Mouse (Mus musculus) CH12.LX (cell line): ENCODE measurements around the gene Triobp. TPM values are rescaled to one million over a fixed set of nuclear protein-coding genes. Genes with fewer than 3 reads are reported as not detected.

Experiments
- DNase-seq: peaks from one replicate; pipeline ENCODE4 v3.0.0-alpha.2; 2013; ENCODE audit errors: extremely low read depth
- H3K27ac ChIP-seq: 2 replicates; pipeline ENCODE4 v1.5.1; 2012; ENCODE audit warnings: low read depth, mild to moderate bottlenecking, control low read depth, moderate library complexity; ENCODE audit not compliant: insufficient read depth
- H3K27me3 ChIP-seq: replicated peaks from 2 replicates; pipeline ENCODE3; 2012; ENCODE audit warnings: inconsistent platforms
- H3K36me3 ChIP-seq, 2 experiments: replicated peaks in 1 of 2; 2 replicates each; pipeline versions ENCODE3 to v1.6.1; 2012; ENCODE audit warnings: inconsistent platforms in 1 of 2, low read length in 1 of 2, mild to moderate bottlenecking in 1 of 2, mixed read lengths in 1 of 2, moderate library complexity in 1 of 2; ENCODE audit not compliant: control insufficient read depth in 1 of 2, insufficient read depth in 1 of 2
- H3K4me1 ChIP-seq, 2 experiments: 2 replicates each; pipeline ENCODE4 v1.6.1; 2012; ENCODE audit warnings: inconsistent platforms in 1 of 2, moderate library complexity in 1 of 2; ENCODE audit not compliant: insufficient read depth in 2 of 2, control insufficient read depth in 1 of 2
- H3K4me2 ChIP-seq: 2 replicates; pipeline ENCODE4 v1.6.1; 2012; ENCODE audit warnings: low read depth, mild to moderate bottlenecking, control low read depth; ENCODE audit not compliant: poor library complexity, insufficient read depth, severe bottlenecking
- H3K4me3 ChIP-seq, 3 experiments: fragments of 150-350 bp in 1 of 3; sonication (generic) in 1 of 3; replicated peaks in 1 of 3; 2 replicates each; pipeline versions ENCODE3 to v1.5.1; 2011 to 2012; ENCODE audit warnings: low read depth in 2 of 3, low read length in 2 of 3, mild to moderate bottlenecking in 2 of 3, moderate library complexity in 2 of 3, control low read depth in 1 of 3, improper control_type of control experiment in 1 of 3, inconsistent platforms in 1 of 3, mixed read lengths in 1 of 3; ENCODE audit not compliant: poor library complexity in 1 of 3
- H3K79me2 ChIP-seq: replicated peaks from 2 replicates; pipeline ENCODE4 v1.6.1; 2012; ENCODE audit warnings: mild to moderate bottlenecking, moderate library complexity; ENCODE audit not compliant: control insufficient read depth, poor library complexity, insufficient read depth, severe bottlenecking; ENCODE audit errors: extremely low read depth
- H3K9ac ChIP-seq: 2 replicates; pipeline ENCODE4 v1.6.1; 2012; ENCODE audit warnings: low read depth, mild to moderate bottlenecking, control low read depth, moderate library complexity; ENCODE audit not compliant: insufficient read depth
- H3K9me3 ChIP-seq: replicated peaks from 2 replicates; pipeline ENCODE3; 2012; ENCODE audit warnings: low read length, inconsistent platforms, mixed read lengths
- CHD2 ChIP-seq: IDR thresholded peaks from 2 replicates; pipeline ENCODE4 v1.6.1; 2011; ENCODE audit warnings: low read length, improper control_type of control experiment
- CTCF ChIP-seq, 2 experiments: IDR thresholded peaks in 1 of 2; conservative IDR thresholded peaks in 1 of 2; 2 replicates each; pipeline ENCODE4 v1.5.1; 2011 to 2012; ENCODE audit warnings: low read depth in 2 of 2, low read length in 2 of 2, improper control_type of control experiment in 1 of 2, inconsistent platforms in 1 of 2, mild to moderate bottlenecking in 1 of 2, moderate library complexity in 1 of 2
- ELF1 ChIP-seq: IDR thresholded peaks from 2 replicates; pipeline ENCODE4 v1.6.1; 2014; ENCODE audit warnings: low read depth, mild to moderate bottlenecking, inconsistent platforms, low read length, improper control_type of control experiment
- EP300 ChIP-seq: IDR thresholded peaks from 2 replicates; pipeline ENCODE4 v1.6.1; 2011; ENCODE audit warnings: low read length, improper control_type of control experiment
- ETS1 ChIP-seq: conservative IDR thresholded peaks from 2 replicates; pipeline ENCODE4 v1.6.1; 2012; ENCODE audit warnings: low read depth, mild to moderate bottlenecking, inconsistent platforms, low read length, improper control_type of control experiment, moderate library complexity
- GABPA ChIP-seq: IDR thresholded peaks from 2 replicates; pipeline ENCODE4 v1.6.1; 2012; ENCODE audit warnings: low read depth, low read length, improper control_type of control experiment, inconsistent platforms; ENCODE audit not compliant: insufficient replicate concordance
- IRF4 ChIP-seq: IDR thresholded peaks from 2 replicates; pipeline ENCODE4 v1.6.1; 2014; ENCODE audit warnings: low read depth, mild to moderate bottlenecking, inconsistent platforms, low read length, improper control_type of control experiment
- JUND ChIP-seq: conservative IDR thresholded peaks from 2 replicates; pipeline ENCODE4 v1.6.1; 2011; ENCODE audit warnings: low read depth, low read length, improper control_type of control experiment
- KAT2A ChIP-seq: IDR thresholded peaks from 2 replicates; pipeline ENCODE4 v1.6.1; 2012; ENCODE audit warnings: low read length, improper control_type of control experiment, inconsistent platforms; ENCODE audit not compliant: insufficient replicate concordance
- MAZ ChIP-seq: IDR thresholded peaks from 2 replicates; pipeline ENCODE4 v1.6.1; 2012; ENCODE audit warnings: low read depth, mild to moderate bottlenecking, inconsistent platforms, low read length, improper control_type of control experiment, moderate library complexity
- MEF2A ChIP-seq: IDR thresholded peaks from 2 replicates; pipeline ENCODE4 v1.6.1; 2014; ENCODE audit warnings: low read depth, mild to moderate bottlenecking, inconsistent platforms, low read length, improper control_type of control experiment, borderline replicate concordance
- MYC ChIP-seq: IDR thresholded peaks from 2 replicates; pipeline ENCODE4 v1.6.1; 2011; ENCODE audit warnings: low read depth, mild to moderate bottlenecking, improper control_type of control experiment, low read length
- NELFE ChIP-seq: IDR thresholded peaks from 2 replicates; pipeline ENCODE4 v1.6.1; 2011; ENCODE audit warnings: low read depth, low read length, improper control_type of control experiment
- NRF1 ChIP-seq: IDR thresholded peaks from 2 replicates; pipeline ENCODE4 v1.6.1; 2014; ENCODE audit warnings: low read depth, mild to moderate bottlenecking, inconsistent platforms, low read length, improper control_type of control experiment, moderate library complexity
- POLR2A ChIP-seq: IDR thresholded peaks from 2 replicates; pipeline ENCODE4 v1.6.1; 2011; ENCODE audit warnings: low read depth, mild to moderate bottlenecking, improper control_type of control experiment, low read length
- POLR2AphosphoS2 ChIP-seq: IDR thresholded peaks from 2 replicates; pipeline ENCODE4 v1.6.1; 2011; ENCODE audit warnings: low read depth, low read length, improper control_type of control experiment
- RCOR1 ChIP-seq: conservative IDR thresholded peaks from 2 replicates; pipeline ENCODE4 v1.6.1; 2012; ENCODE audit warnings: low read depth, mild to moderate bottlenecking, inconsistent platforms, low read length, improper control_type of control experiment
- TBP ChIP-seq: conservative IDR thresholded peaks from 2 replicates; pipeline ENCODE4 v1.6.1; 2011; ENCODE audit warnings: low read depth, low read length, improper control_type of control experiment
- USF2 ChIP-seq: conservative IDR thresholded peaks from 2 replicates; pipeline ENCODE4 v1.6.1; 2011; ENCODE audit warnings: low read depth, low read length, improper control_type of control experiment
- ZC3H11A ChIP-seq: IDR thresholded peaks from 2 replicates; pipeline ENCODE4 v1.6.1; 2012; ENCODE audit warnings: low read depth, mild to moderate bottlenecking, inconsistent platforms, low read length, improper control_type of control experiment
- ZKSCAN1 ChIP-seq: IDR thresholded peaks from 2 replicates; pipeline ENCODE4 v1.6.1; 2012; ENCODE audit warnings: low read depth, inconsistent platforms, low read length, improper control_type of control experiment, borderline replicate concordance
- ZMIZ1 ChIP-seq: IDR thresholded peaks from 2 replicates; pipeline ENCODE4 v1.6.1; 2012; ENCODE audit warnings: low read depth, mild to moderate bottlenecking, inconsistent platforms, low read length, improper control_type of control experiment
- ZNF384 ChIP-seq: IDR thresholded peaks from 2 replicates; pipeline ENCODE4 v1.6.1; 2012; ENCODE audit warnings: low read depth, low read length, improper control_type of control experiment, inconsistent platforms
- dilution Hi-C: fragments of 300-500 bp; cut with MboI; formaldehyde crosslinking; loops from 2 replicates; pipeline ENCODE4 v1.14.3; 2020; ENCODE audit warnings: low sequenced_read_pairs; ENCODE audit not compliant: extremely low pct_unique_long_range_greater_than_20kb, extremely low pct_ligation_motif_present
- in situ Hi-C: fragments of 300-500 bp; cut with MboI; formaldehyde crosslinking; loops from 3 replicates; pipeline ENCODE4 v1.14.3; 2019; ENCODE audit warnings: low sequenced_read_pairs, low pct_ligation_motif_present, low pct_unique_long_range_greater_than_20kb, mixed read lengths
- polyA plus RNA-seq: library from polyadenylated mRNA; unstranded; fragments of >175 nt; gene quantifications from 2 replicates; pipeline ENCODE4 v1.2.1, GENCODE M21; 2012; ENCODE audit warnings: low read depth; ENCODE audit not compliant: insufficient read length
- total RNA-seq, 2 experiments: library from RNA; depleted of rRNA; stranded (reverse); fragments of 300-350 nt in 1 of 2; fragments of >200 nt in 1 of 2; gene quantifications; 2 replicates each; pipeline ENCODE4 v1.2.3; 2012 to 2014

Gene Triobp
- total and polyA plus RNA-seq, 3 experiments, result 11.5 to 31.0 (median 25.5) TPM

- H3K27me3 ChIP-seq, result no peaks in the 10 kb centered on the region
- H3K4me2 ChIP-seq, result no peak overlapping the region
- peaks cover 0 to 14% of the 10 kb centered on the region in 2 experiments; a peak in 1 of 4 replicates for H3K4me1 ChIP-seq
- in situ Hi-C loops (no loop called here), dilution Hi-C loops (no loop called here)
- no peak overlapping the region for H3K27ac ChIP-seq
- H3K36me3 ChIP-seq, result peaks cover 68 to 97% of the 10 kb centered on the region in 2 experiments
- TF ChIP-seq MYC (no peak), ZNF384 (no peak), JUND (no peak), RCOR1 (no peak)
- no peaks in the 10 kb centered on the region for H3K79me2 ChIP-seq
- H3K4me3 ChIP-seq, result no peak overlapping the region
- H3K9ac ChIP-seq, result no peak overlapping the region
- DNase-seq, result no peak
- no peaks in the 10 kb centered on the region for H3K9me3 ChIP-seq
Measured at GRCm38 (mm10) chr15:78990093-78990463, 42.6 kb downstream of the Triobp start.

GRCm38 (mm10) chr15:78990970-78991525 lies 43.5 kb downstream of the Triobp start:
- no peaks in the 10 kb centered on the region for H3K9me3 ChIP-seq
- no peak overlapping the region for H3K27ac ChIP-seq
- H3K9ac ChIP-seq, result no peak overlapping the region
- H3K4me3 ChIP-seq, result no peak overlapping the region
- TF ChIP-seq ZC3H11A, result no peak
- no peak for TF ChIP-seq NELFE
- no peak for TF ChIP-seq MEF2A
- TF ChIP-seq POLR2AphosphoS2, result no peak
- TF ChIP-seq MYC, result no peak
- no peak for TF ChIP-seq IRF4
- no peak for TF ChIP-seq MAZ
- no peak for TF ChIP-seq USF2
- TF ChIP-seq KAT2A, result no peak
- TF ChIP-seq POLR2A, result no peak
- TF ChIP-seq TBP, result no peak
- TF ChIP-seq CHD2, result no peak
- TF ChIP-seq ZKSCAN1, result no peak
- TF ChIP-seq GABPA, result no peak
- no peak for TF ChIP-seq EP300
- TF ChIP-seq ETS1, result no peak
- TF ChIP-seq ZMIZ1, result no peak
- TF ChIP-seq ELF1, result no peak
- no peak for TF ChIP-seq NRF1
- TF ChIP-seq CTCF (conservative IDR thresholded peaks at IDR 0.05 in 1 of 2, IDR thresholded peaks at IDR 0.05 in 1 of 2; ENCODE audit: low read depth in 2 of 2, low read length in 2 of 2), result no peak
- peaks cover 5 to 19% of the 10 kb centered on the region in 2 experiments for H3K4me1 ChIP-seq
- H3K4me2 ChIP-seq, result no peak overlapping the region
- H3K36me3 ChIP-seq, result peaks cover 70 to 97% of the 10 kb centered on the region in 2 experiments
- in situ Hi-C loops, result no loop called here
- H3K27me3 ChIP-seq, result no peaks in the 10 kb centered on the region
- dilution Hi-C loops, result no loop called here
- DNase-seq, result no peak
- H3K79me2 ChIP-seq, result no peaks in the 10 kb centered on the region
